Mouse (Mus musculus): ENCODE measurements around the gene 2210016L21Rik.

DNA sequence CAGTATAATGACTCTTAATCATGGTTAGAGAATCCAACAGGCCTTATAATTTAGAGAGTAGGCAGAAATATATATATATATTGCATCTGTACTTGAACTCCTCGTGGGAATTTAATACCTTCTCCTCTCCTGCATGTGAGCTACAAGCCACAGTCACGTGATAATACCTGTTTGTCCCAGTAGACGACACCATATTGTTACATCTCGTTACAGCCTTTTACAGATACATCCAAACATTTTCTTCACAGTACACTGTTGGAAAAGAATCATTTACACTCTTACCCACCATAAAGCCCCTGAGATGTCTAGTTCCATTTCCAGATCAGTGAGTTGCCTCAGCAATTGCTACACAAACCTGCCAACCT is 790 bp downstream of the 2210016L21Rik start:
- TF ChIP-seq POLR2A (IDR thresholded peaks at IDR 0.05; ENCODE audit: insufficient read depth, low read depth, low read length) = no peak
- TF ChIP-seq CTCF (IDR thresholded peaks at IDR 0.05) = no peak
- no peak for TF ChIP-seq EP300 (IDR thresholded peaks at IDR 0.05; ENCODE audit: insufficient read depth, low read depth, low read length)

Data from heart, adult 2 months (tissue).